Comparison of ENCODE assay signal across 8 mouse cellular contexts in the genomic region with DNA sequence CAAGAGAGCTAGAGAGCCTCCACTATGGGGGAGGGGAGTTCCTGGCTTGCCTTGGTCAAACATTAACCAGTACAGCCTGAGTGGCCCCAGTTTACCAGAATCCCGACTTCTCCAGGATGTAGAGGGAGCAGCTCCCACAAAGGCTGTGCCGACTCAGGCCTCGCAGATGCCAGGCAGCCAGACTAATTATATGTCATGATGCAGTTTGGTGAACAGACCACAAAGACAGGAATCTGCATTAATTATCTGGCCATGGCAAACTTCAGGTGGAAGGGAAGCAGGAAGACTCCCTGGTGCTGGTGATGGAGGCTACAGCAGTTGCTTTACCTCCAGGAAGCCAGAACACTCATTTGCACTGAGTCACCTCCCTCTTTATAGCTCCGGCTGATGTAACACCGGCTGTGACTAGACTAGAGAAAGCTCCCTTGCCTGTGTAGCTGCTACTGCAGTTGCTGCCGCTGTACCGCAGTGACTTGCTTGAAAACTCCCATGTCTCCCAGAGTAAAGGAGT. TPM values are rescaled to one million over a fixed set of nuclear protein-coding genes. Genes with fewer than 3 reads are reported as not detected.
DNase-seq lines count a peak whose midpoint lies in the region; ATAC-seq and TF ChIP-seq lines count a peak whose summit lies in the region.

No protein-coding gene starts in this region.

- H3K9ac ChIP-seq in lung, embryonic 14.5 days, result peak overlapping the region; percentile 30
- H3K9ac ChIP-seq in heart, embryonic 16.5 days (ENCODE audit: low read length), result peak overlapping the region; percentile 42; the same call in 1 of the 2 replicates

- H3K4me1 ChIP-seq in lung, embryonic 14.5 days (ENCODE audit: insufficient read depth), result peaks cover 9% of the 10 kb centered on the region; the same call in 1 of the 2 replicates
- H3K4me1 ChIP-seq in heart, embryonic 16.5 days (ENCODE audit: control insufficient read depth, insufficient read depth, low read length), result peaks cover 31% of the 10 kb centered on the region

- H3K4me2 ChIP-seq in lung, embryonic 14.5 days, result peak overlapping the region; percentile 52
- H3K4me2 ChIP-seq in heart, embryonic 16.5 days (ENCODE audit: low read depth, low read length), result peak overlapping the region; percentile 40

- peak overlapping the region; percentile 95 for H3K27ac ChIP-seq in lung, embryonic 14.5 days (ENCODE audit: low read depth)
- peak overlapping the region; percentile 80 for H3K27ac ChIP-seq in heart, embryonic 16.5 days (ENCODE audit: low read length)

- H3K9me3 ChIP-seq in lung, embryonic 14.5 days (ENCODE audit: low read depth, low read length), result no peaks in the 10 kb centered on the region
- no peaks in the 10 kb centered on the region for H3K9me3 ChIP-seq in heart, embryonic 16.5 days (replicated peaks; ENCODE audit: control insufficient read depth, low read length)

- DNase-seq in lung, embryonic 14.5 days, result peak; percentile 63
- DNase-seq in lung, postnatal 10 days, result no peak
- peak; percentile 74 for DNase-seq in brain, embryonic 14.5 days (ENCODE audit: low read depth)
- DNase-seq in kidney, postnatal 36 days, result peak; percentile 69 to 72
- DNase-seq in mesoderm, embryonic 11.5 days (ENCODE audit: low read depth, low spot score), result peak; percentile 43
- DNase-seq in ovary, postnatal 36 days (ENCODE audit: low spot score), result no peak
- no peak for DNase-seq in gastrocnemius, postnatal 36 days

- intact Hi-C loops in gastrocnemius, postnatal 36 days (cut with DNase I), result no loop called here

- peaks cover 20% of the 10 kb centered on the region for H3K36me3 ChIP-seq in lung, embryonic 14.5 days (ENCODE audit: insufficient read depth)
- H3K36me3 ChIP-seq in heart, embryonic 16.5 days (ENCODE audit: control insufficient read depth, insufficient read depth), result no peaks in the 10 kb centered on the region

- no peak overlapping the region for H3K4me3 ChIP-seq in lung, embryonic 14.5 days (ENCODE audit: low read depth, low read length)
- H3K4me3 ChIP-seq in heart, embryonic 16.5 days (ENCODE audit: low read length), result no peak overlapping the region

- TF ChIP-seq CTCF in lung, embryonic 14.5 days (IDR thresholded peaks at IDR 0.05; ENCODE audit: low read depth), result no peak
- no peak for TF ChIP-seq CTCF in brain, embryonic 14.5 days (IDR thresholded peaks at IDR 0.05; ENCODE audit: borderline replicate concordance, extremely low read depth, insufficient read depth, insufficient read length)

- no peaks in the 10 kb centered on the region for H3K27me3 ChIP-seq in lung, embryonic 14.5 days (ENCODE audit: insufficient read depth, low read length)
- no peaks in the 10 kb centered on the region for H3K27me3 ChIP-seq in heart, embryonic 16.5 days (ENCODE audit: control insufficient read depth, insufficient read depth, low read length)

- 14% methylated on average over 7 of the region's 7 CpGs for WGBS in lung, embryonic 14.5 days
- 23% methylated on average over 7 of the region's 7 CpGs for WGBS in heart, embryonic 16.5 days

- peak; percentile 50 for ATAC-seq in lung, embryonic 14.5 days (ENCODE audit: insufficient read depth)
- peak; percentile 26 for ATAC-seq in heart, embryonic 16.5 days (replicated peaks; ENCODE audit: extremely low read depth, insufficient read depth, low FRiP score)

- TF ChIP-seq POLR2A in brain, embryonic 14.5 days (IDR thresholded peaks at IDR 0.05; ENCODE audit: borderline replicate concordance, extremely low read depth, insufficient read depth, insufficient read length, poor library complexity, severe bottlenecking), result no peak

RNA-seq across cellular contexts. Expression of a gene that starts 9.6 kb away (rescaled TPM):
- 27.3 and 28.8 TPM in 2 replicates for polyA plus RNA-seq in lung, embryonic 14.5 days (2014; fragmentation: Nextera tagmentation; extraction: Ambion mirVana)
- 98.8 and 113 TPM in 2 replicates for polyA plus RNA-seq in brain, embryonic 14.5 days (2012; rRNA removed)
- 14.4 TPM in 2 replicates for polyA plus RNA-seq in heart, embryonic 16.5 days (2015; fragmentation: Nextera tagmentation; extraction: Ambion mirVana)
- total RNA-seq in gastrocnemius, postnatal 36 days (2021), result 1 to 10 TPM; 1.9 to 2.1 TPM

RNA-seq across cellular contexts. Expression of a gene that starts 46.8 kb away (rescaled TPM):
- not detected in 2 replicates for polyA plus RNA-seq in lung, embryonic 14.5 days (2014; fragmentation: Nextera tagmentation; extraction: Ambion mirVana)
- polyA plus RNA-seq in brain, embryonic 14.5 days (2012; rRNA removed), result 0.14 and 0.44 TPM in 2 replicates
- not detected in 2 replicates for polyA plus RNA-seq in heart, embryonic 16.5 days (2015; fragmentation: Nextera tagmentation; extraction: Ambion mirVana)
- not detected for total RNA-seq in gastrocnemius, postnatal 36 days (2021)

RNA-seq across cellular contexts. Expression of a gene that starts 51.6 kb away (rescaled TPM):
- 42.1 and 43.8 TPM in 2 replicates for polyA plus RNA-seq in lung, embryonic 14.5 days (2014; fragmentation: Nextera tagmentation; extraction: Ambion mirVana)
- 114 and 148 TPM in 2 replicates for polyA plus RNA-seq in brain, embryonic 14.5 days (2012; rRNA removed)
- polyA plus RNA-seq in heart, embryonic 16.5 days (2015; fragmentation: Nextera tagmentation; extraction: Ambion mirVana), result 31.2 and 33.1 TPM in 2 replicates
- 10 to 100 TPM in 1 of 2 experiments, 1 to 10 TPM in 1; 6.6 to 17.8 TPM for total RNA-seq in gastrocnemius, postnatal 36 days (2021)

Comparison
In these comparisons a context has a peak if more than half of its experiments do, and no peak if none do; other contexts are left out.
1. DNase-seq: peak in lung, embryonic 14.5 days (single experiment), brain, embryonic 14.5 days (single experiment), kidney, postnatal 36 days (2 of 2) and mesoderm, embryonic 11.5 days (single experiment); none in lung, postnatal 10 days (single experiment), ovary, postnatal 36 days (single experiment) and gastrocnemius, postnatal 36 days (0 of 2).